Mouse (Mus musculus) naive thymus-derived CD4-positive, alpha-beta T cell, adult 2 months (primary cell): ENCODE results near the gene E330021D16Rik.

ENCODE experiments used
- DNase-seq: peaks from one replicate; pipeline ENCODE4 v3.0.0-alpha.2; 2011; ENCODE audit warnings: low read depth

The E330021D16Rik gene

DNA sequence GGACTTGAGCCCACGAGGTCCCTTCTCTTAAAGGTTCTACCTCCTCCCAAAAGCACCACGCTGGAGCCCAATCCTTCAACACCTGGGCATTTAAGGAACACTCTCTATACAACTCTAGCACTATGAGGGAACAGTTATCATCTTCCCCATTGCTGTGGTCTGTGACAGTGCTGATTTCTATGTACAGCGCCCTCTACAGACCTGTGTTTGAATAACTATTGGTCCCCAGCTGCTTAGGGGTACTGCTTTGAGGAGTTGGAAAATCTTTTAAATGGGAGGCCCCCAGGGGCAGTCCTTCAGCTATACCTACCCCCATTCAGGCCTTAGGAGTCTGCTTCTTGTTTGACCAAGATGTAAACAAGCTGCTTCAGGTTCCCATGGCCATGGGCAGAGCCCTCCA is 5.7 kb upstream of the E330021D16Rik start:
- peak; percentile 55 for DNase-seq

GRCm38 (mm10) chr6:136418889-136419835 is 3.8 kb upstream of the E330021D16Rik start:
- DNase-seq: no peak

DNA sequence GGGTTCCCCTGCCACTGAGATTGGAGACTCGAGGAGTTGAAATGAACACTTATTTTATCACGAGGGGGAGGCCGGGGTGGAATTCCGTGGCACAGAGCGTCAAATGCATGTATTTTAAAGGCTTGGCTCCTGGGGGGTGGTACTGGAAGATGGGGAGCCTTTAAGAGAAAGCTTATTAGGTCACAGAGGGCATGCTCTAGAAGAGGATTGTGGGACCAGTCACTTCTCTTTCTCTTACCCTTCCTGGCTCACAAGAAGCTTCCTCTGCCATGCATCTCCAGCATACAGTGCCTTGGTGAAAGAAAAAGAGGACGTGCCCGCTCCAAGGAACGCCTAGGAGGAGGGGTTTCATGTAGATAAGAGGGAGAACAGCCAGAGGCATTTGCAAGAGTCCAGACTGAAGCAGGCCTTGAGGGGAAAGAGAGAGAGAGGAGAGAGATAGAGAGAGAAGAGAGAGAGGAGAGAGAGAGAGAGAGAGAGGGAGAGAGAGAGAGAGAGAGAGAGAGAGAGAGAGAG is 3.0 kb upstream of the E330021D16Rik start:
- DNase-seq: no peak

DNA sequence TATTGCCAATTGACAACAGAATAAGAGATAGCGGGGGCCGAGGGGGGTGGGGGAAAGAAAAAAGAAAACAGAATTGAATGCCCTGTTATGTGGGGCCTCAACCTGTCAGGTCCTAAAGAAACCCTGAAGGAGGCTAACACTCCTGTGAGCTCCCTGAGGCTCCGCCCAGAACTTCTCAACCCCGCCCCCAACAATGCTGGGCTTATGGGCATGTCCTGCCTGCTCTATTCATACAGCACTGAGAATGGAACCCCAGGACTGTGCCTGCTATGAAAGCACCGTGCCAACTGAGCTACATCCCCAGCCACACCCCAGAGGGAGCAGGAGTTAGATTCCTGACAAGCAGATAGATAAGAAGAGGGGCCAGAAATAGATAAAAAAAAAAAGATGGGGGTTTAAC is 2.5 kb upstream of the E330021D16Rik start:
- no peak for DNase-seq

DNA sequence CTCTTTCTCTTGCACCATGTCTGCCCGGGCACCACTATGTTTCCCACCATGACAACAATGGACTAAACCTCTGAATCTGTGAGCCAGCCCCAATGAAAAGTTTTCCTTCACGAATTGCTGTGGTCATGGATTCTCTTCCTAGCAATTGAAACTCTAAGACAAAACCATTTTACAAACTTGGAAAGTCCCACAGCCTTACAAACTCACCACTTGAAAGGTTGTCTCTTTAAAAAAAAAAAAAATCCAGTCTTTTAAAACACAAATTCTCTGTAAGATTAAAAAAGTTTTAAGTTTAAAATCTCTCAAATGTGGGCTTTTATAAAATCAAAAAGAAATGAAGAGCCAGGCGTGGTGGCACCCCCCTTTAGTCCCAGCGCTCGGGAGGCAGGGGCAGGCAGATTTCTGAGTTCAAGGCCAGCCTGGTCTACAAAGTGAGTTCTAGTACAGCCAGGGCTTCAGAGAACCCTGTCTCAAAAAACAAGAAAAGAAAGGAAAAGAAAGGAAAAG is 1.5 kb downstream of the E330021D16Rik start:
- peak; percentile 54 for DNase-seq

GRCm38 (mm10) chr6:136407608-136408192 is 7.7 kb downstream of the E330021D16Rik start:
- DNase-seq: no peak

DNA sequence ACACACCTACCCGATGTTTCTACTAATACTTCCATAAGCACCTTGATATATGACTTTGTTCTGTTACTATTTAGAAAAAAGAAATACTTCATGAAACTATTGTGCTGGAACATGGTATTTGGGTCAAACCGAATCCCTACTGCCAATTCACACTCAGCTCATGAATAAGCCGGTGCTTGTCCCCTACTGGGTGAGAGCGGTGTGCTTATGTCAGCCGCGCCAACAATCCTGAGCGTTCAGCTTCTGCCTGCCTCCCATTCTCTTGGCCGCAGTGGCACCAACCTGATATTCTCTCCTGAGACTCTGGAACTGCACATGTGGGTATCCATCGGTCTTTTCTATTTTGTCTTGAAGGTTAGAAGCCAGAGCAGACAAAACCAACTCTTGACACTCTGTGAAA is 18.5 kb downstream of the E330021D16Rik start:
- no peak for DNase-seq

DNA sequence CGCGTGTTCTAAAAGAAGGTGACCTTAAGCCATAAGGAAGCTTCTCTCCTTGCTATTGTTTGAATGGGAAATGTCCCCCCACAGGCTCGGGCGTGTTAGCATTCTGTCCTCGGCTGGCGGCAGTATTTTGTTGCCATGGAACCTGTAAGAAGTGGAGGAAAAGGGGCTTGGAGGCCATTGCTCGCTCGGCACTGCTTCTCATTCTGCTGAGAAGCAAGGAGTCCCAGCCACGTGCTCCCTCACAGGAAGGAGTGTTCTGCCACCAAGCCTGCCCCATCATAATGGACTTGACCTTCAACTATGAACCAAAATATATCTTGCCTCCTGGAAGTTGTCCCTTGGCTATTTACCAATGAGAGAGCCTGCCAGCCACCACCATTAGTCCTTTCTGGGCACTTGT is 25.1 kb downstream of the E330021D16Rik start:
- DNase-seq: no peak

DNA sequence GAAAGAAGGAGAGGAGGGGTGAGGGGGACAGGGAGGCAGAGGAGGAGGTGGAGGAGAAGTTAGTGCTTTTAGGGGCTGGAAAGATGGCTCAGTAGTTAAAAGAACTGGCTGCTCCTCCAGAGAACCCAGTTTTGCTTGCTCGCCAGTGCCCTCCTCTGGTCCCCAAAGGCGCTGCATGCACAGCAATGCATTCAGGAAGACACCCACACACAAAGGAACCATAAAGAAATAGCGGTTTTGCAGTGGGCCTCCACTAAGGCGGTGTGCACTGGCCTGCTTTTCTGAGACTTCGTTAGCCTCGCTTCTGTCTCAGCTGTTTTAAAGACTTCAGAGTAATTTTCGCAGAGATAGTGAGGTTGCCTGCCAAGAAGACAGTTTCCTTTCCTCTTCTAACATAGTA is 30.1 kb downstream of the E330021D16Rik start:
- DNase-seq: peak; percentile 8

DNA sequence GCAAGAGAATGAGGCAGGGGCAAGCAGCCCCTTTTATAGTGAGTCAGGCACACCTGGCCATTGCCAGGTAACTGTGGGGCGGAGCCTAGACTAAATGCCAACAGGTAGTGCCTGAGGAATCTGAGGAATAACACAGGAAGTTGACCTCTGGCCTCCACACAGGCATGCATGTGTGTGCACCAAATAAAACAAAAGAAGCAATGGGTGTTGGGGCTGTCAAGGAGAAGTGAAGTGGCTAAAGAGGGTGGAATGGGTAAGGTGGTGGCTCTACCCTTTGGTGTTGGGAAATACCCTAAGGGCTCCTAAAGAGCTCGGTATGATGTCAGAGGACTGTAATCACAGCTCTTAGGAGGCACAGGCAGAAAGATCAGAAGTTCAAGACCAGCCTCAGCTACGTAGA is 32.2 kb downstream of the E330021D16Rik start:
- DNase-seq: no peak

GRCm38 (mm10) chr6:136376097-136376496 is 39.3 kb downstream of the E330021D16Rik start:
- peak; percentile 33 for DNase-seq

- DNase-seq: no peak
These were observed 50.8 kb downstream of the E330021D16Rik start for GRCm38 (mm10) chr6:136364430-136365098.

DNA sequence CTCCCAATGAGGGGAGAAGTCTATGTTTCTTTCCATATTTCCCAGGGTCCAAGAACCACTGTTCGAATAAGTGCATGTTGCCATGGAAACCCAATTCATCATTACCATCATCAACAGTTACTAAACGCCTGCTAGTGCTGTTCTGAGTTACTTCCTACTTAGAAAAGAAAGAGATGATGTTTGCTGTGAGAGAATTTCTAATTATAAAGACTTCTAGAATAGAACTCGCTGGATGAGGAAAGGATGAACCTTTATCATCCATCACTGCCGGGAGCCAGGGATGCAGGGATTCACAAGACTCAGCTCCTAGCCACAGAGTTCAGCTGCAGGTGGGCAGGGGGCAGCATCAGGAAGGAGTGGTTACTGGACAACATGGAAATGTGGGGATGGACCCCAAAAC is 51.4 kb downstream of the E330021D16Rik start:
- no peak for DNase-seq

- DNase-seq: no peak
These were observed 52.1 kb downstream of the E330021D16Rik start for GRCm38 (mm10) chr6:136363313-136363712.

- no peak for DNase-seq
These were observed 56.9 kb downstream of the E330021D16Rik start for GRCm38 (mm10) chr6:136358471-136358870.

DNA sequence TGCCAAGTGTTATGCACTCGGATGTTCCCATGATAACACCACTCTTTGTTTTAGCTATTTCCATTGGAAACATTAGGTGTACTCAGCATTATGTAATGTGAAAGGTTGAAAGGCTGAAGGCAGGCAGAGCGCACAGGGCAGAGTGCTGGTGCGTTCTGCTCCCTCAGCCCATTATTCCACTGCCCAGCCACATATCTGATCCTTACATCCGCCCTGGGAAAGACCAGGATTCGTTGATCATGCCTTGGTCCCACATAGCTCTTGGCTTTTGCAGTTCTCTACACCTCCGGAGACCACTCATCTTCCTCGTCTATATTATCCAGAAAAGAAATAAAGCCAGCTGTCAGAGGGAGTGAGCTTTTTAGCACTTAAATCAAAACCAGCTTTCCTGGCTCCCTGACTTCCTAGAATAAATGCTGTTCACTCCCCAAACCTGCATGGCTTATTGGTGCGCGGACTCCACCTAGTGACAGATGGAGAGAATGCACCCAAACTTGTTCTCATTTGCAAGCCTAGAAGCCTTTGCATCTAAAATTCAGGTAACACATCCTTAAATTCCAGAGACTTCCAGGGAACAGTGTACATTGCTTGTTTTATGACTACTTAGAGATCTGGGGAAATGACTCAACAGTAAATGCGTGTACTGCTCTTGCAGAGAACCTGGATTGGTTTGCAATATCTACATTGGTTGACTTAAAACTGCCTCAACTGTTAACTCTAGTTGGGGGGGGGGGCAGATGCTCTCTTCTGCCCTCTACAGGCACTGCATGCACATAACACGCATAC is 61.8 kb downstream of the E330021D16Rik start:
- peak; percentile 28 for DNase-seq
